Mouse (Mus musculus): ENCODE measurements around the gene Nlrp6. TPM values are rescaled to one million over a fixed set of nuclear protein-coding genes. Genes with fewer than 3 reads are reported as not detected.
"Not testable (repeated sequence)": the region's sequence is repeated elsewhere in the genome, so short reads cannot be mapped to it uniquely, and the experiment has no call there.

Nlrp6 gene
- total RNA-seq, 1 experiment from 2014 or later, result 2.2 TPM

GRCm38 (mm10) chr7:140974940-140975339 lies 54.2 kb downstream of the Nlrp6 start:
- no peak for DNase-seq

- no peak for DNase-seq
Observed at GRCm38 (mm10) chr7:140975465-140975864, 54.8 kb downstream of the Nlrp6 start.

GRCm38 (mm10) chr7:140976720-140977119 lies 56.0 kb downstream of the Nlrp6 start:
- DNase-seq, result not testable (repeated sequence)

Other genes with a start within 250 kb of the Nlrp6 start
- not detected in 2 replicates for gene Olfr45, start 239.0 kb upstream of the Nlrp6 start, total RNA-seq (2021)
- not detected in 2 replicates for gene Olfr541, start 223.6 kb upstream of the Nlrp6 start, total RNA-seq (2021)
- 116 and 195 TPM in 2 replicates for gene Cyp2e1, start 157.2 kb upstream of the Nlrp6 start, total RNA-seq (2021)
- not detected in 2 replicates for gene Syce1, start 133.1 kb upstream of the Nlrp6 start, total RNA-seq (2021)
- 1.8 and 2.6 TPM in 2 replicates for gene Zfp941, start 98.7 kb upstream of the Nlrp6 start, total RNA-seq (2021)
- gene Urah, start 85.9 kb upstream of the Nlrp6 start, total RNA-seq (2021), result 0.61 and 2.8 TPM in 2 replicates
- gene Scgb1c1, start 75.4 kb upstream of the Nlrp6 start, total RNA-seq (2021), result not detected in 2 replicates
- gene Odf3, start 73.1 kb upstream of the Nlrp6 start, total RNA-seq (2021), result 0.62 TPM in 1 of 2 replicates, not detected in the other
- 1.5 TPM in 1 of 2 replicates, not detected in the other for gene Gm45785, start 64.6 kb upstream of the Nlrp6 start, total RNA-seq (2021)
- gene Ric8a, start 63.9 kb upstream of the Nlrp6 start, total RNA-seq (2021), result 53.8 and 68.7 TPM in 2 replicates
- gene Bet1l, start 63.3 kb upstream of the Nlrp6 start, total RNA-seq (2021), result 37.2 and 44.1 TPM in 2 replicates
- gene Psmd13, start 38.9 kb upstream of the Nlrp6 start, total RNA-seq (2021), result 125 and 128 TPM in 2 replicates
- 31.5 and 34.3 TPM in 2 replicates for gene Sirt3, start 38.6 kb upstream of the Nlrp6 start, total RNA-seq (2021)
- gene Cox8b, start 20.5 kb upstream of the Nlrp6 start, total RNA-seq (2021), result 610 and 755 TPM in 2 replicates
- 32.3 and 43.2 TPM in 2 replicates for gene Pgghg, start 20.5 kb downstream of the Nlrp6 start, total RNA-seq (2021)
- 1.8 and 2.0 TPM in 2 replicates for gene Ifitm5, start 29.4 kb downstream of the Nlrp6 start, total RNA-seq (2021)
- not detected in 2 replicates for gene Gm45717, start 35.0 kb downstream of the Nlrp6 start, total RNA-seq (2021)
- gene Ifitm2, start 35.1 kb downstream of the Nlrp6 start, total RNA-seq (2021), result 418 and 471 TPM in 2 replicates
- gene Ifitm1, start 46.3 kb downstream of the Nlrp6 start, total RNA-seq (2021), result 3.6 and 3.9 TPM in 2 replicates
- gene Ifitm3, start 89.9 kb downstream of the Nlrp6 start, total RNA-seq (2021), result 103 and 109 TPM in 2 replicates
- gene Ifitm6, start 97.0 kb downstream of the Nlrp6 start, total RNA-seq (2021), result not detected in 2 replicates
- not detected in 2 replicates for gene Gm17387, start 108.2 kb downstream of the Nlrp6 start, total RNA-seq (2021)
- 2.5 and 3.6 TPM in 2 replicates for gene B4galnt4, start 140.2 kb downstream of the Nlrp6 start, total RNA-seq (2021)
- gene Pkp3, start 157.3 kb downstream of the Nlrp6 start, total RNA-seq (2021), result 0.86 and 1.2 TPM in 2 replicates
- gene Sigirr, start 179.7 kb downstream of the Nlrp6 start, total RNA-seq (2021), result 4.5 and 5.0 TPM in 2 replicates
- gene Ano9, start 196.9 kb downstream of the Nlrp6 start, total RNA-seq (2021), result 0.33 TPM in 1 of 2 replicates, not detected in the other
- 29.1 and 48.2 TPM in 2 replicates for gene Ptdss2, start 201.5 kb downstream of the Nlrp6 start, total RNA-seq (2021)